Mouse (Mus musculus) embryonic facial prominence, embryonic 15.5 days (tissue): ENCODE data around the gene Akap5. TPM values are rescaled to one million over a fixed set of nuclear protein-coding genes. Genes with fewer than 3 reads are reported as not detected.

Experiments
- ATAC-seq: fragments of 200-750 bp; cut with Nextera tagmentation; 2 replicates; pipeline ENCODE4 v1.8.0; 2017; ENCODE audit warnings: low read depth, moderate TSS enrichment; ENCODE audit not compliant: insufficient number of reproducible peaks, low FRiP score, low TSS enrichment
- H3K27ac ChIP-seq: fragments of 300-500 bp; sonication (generic); replicated peaks from 2 replicates; pipeline ENCODE4 v1.5.1; 2015; ENCODE audit warnings: mild to moderate bottlenecking, inconsistent platforms
- H3K27me3 ChIP-seq: fragments of 300-500 bp; sonication (generic); 2 replicates; pipeline ENCODE4 v1.6.1; 2015; ENCODE audit warnings: inconsistent platforms
- H3K36me3 ChIP-seq: fragments of 300-500 bp; sonication (generic); 2 replicates; pipeline ENCODE4 v1.6.1; 2015; ENCODE audit warnings: mild to moderate bottlenecking, inconsistent platforms
- H3K4me1 ChIP-seq: fragments of 300-500 bp; sonication (generic); 2 replicates; pipeline ENCODE4 v1.6.1; 2015; ENCODE audit warnings: inconsistent platforms
- H3K4me2 ChIP-seq: fragments of 300-500 bp; sonication (generic); replicated peaks from 2 replicates; pipeline ENCODE4 v1.6.1; 2015; ENCODE audit warnings: mild to moderate bottlenecking, inconsistent platforms
- H3K4me3 ChIP-seq: fragments of 300-500 bp; sonication (generic); replicated peaks from 2 replicates; pipeline ENCODE4 v1.5.1; 2015; ENCODE audit warnings: mild to moderate bottlenecking, inconsistent platforms
- H3K9ac ChIP-seq: fragments of 300-500 bp; sonication (generic); 2 replicates; pipeline ENCODE4 v1.6.1; 2015; ENCODE audit warnings: inconsistent platforms
- H3K9me3 ChIP-seq: fragments of 300-500 bp; sonication (generic); replicated peaks from 2 replicates; pipeline ENCODE4 v1.6.1; 2016; ENCODE audit warnings: inconsistent platforms
- WGBS: fragments of 180-500 bp; shearing (Covaris S2); methylation state at CpG from one replicate; pipeline ENCODE4 v1.1.7; 2015; 5-methylcytosine and 5-hydroxymethylcytosine counted together
- polyA plus RNA-seq: library from polyadenylated mRNA; unstranded; fragments of >200 nt; fragmentation: Nextera tagmentation; extraction: Ambion mirVana; gene quantifications from 2 replicates; pipeline ENCODE4 v1.2.1, GENCODE M21; 2015

Akap5 gene
- polyA plus RNA-seq, result 1.0 and 1.1 TPM in 2 replicates

DNA sequence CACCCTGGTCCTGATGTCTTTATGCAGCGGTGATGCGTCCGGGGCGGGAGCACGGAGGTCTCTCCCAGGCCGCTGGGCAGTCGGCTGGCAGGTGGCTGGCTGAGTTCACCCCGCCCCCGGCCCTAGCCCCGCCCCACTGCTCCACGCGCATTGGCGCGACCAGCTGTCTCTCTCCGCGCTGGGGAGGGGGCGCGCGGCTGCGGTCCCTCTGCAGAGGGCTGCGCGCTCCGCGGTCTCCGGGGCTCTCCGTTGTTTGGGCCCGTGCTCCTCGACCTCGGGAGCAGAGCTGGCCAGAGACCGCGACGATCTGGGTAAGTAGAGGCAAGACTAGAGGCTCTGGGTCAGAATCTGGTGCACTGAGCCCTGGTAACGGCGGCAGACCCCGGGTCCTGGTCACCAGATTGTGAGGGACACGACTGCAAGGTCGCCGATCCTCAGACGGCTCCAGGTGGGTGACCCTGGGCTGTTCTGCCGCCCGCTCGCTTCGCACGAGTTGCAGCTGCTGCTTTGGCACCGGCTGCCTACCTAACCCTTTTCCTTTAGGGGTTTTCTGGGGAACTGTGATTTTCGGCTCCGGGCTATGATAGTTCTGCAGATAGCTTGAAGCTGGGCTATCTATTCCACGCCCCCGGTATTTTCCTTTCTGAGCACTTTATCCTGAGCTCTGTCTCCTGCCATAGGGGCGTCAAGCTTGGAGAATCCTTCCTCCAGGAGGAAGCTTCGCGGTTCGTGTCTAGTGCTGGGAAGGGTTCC is at the start of gene Akap5:
Gene Akap5, plus strand, starts transcription at position 213 of the 753 bp plus-strand sequence.
- peaks cover 17% of the 10 kb centered on the region; the same call in 1 of the 2 replicates for H3K36me3 ChIP-seq
- WGBS, result 1% methylated on average over 53 of the region's 53 CpGs
- no peak within 1 kb of the TSS for H3K27ac ChIP-seq
- H3K4me2 ChIP-seq, result peak within 1 kb of the TSS; percentile 97
- H3K9ac ChIP-seq, result peak within 1 kb of the TSS; percentile 37
- peak within 1 kb of the TSS; percentile 60 for H3K4me3 ChIP-seq
- H3K27me3 ChIP-seq, result no peaks in the 10 kb centered on the region
- H3K4me1 ChIP-seq, result 0 out of 2 replicates have a peak, but pooled peaks cover 14% of the 10 kb centered on the region
- no peaks in the 10 kb centered on the region for H3K9me3 ChIP-seq
- peak; percentile 93 for ATAC-seq

DNA sequence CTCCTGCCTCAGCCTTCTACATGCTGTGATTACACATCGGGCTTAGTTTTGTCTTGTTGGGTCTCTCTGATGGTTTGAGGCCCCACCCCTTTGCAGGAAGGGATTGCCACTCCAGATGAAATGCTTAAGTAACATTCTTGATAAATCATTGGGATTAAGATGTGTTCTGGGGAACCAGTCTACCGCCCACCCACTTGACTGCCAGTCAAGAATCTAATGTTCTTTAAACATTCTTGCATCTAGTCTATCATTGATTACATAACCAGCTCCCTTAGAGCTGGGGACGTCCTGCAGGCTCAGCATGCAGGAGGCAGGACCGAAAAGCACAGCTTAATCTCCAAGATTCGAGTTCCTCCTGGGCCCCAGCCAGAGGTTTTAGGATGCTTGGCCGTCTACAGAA is 46.5 kb upstream of the Akap5 start:
- ATAC-seq, result no peak
- Histone ChIP-seq H3K4me2 (no peak overlapping the region), H3K36me3 (peaks cover 26% of the 10 kb centered on the region)

DNA sequence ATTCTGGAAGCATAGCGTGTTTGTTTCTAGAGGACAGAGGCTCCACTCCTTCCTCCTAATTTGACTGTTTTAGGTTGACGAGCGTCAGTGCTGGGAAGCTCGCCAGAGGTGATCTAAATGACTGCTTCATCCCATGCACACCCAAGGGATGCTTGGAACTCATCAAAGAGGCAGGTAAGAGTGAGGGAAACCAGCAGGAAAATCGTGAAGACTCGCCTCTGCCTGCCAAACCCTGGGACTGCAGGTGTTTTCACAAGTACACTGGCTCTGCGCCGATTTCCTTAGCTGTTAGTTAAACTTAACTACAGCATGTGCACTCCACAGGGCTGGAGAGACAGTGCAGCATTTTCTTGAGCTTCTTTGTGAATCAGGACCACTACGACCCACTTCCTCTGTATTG is 44.1 kb upstream of the Akap5 start:
- H3K4me3 ChIP-seq, result no peak overlapping the region
- no peak overlapping the region for H3K4me2 ChIP-seq
- H3K9ac ChIP-seq, result no peak overlapping the region
- ATAC-seq, result no peak
- peaks cover 40% of the 10 kb centered on the region for H3K36me3 ChIP-seq
- H3K27me3 ChIP-seq, result no peaks in the 10 kb centered on the region
- 85% methylated on average over 9 of the region's 9 CpGs for WGBS
- no peaks in the 10 kb centered on the region for H3K4me1 ChIP-seq
- H3K9me3 ChIP-seq, result no peaks in the 10 kb centered on the region
- H3K27ac ChIP-seq, result no peak overlapping the region

More for the DNA sequence above, 46.5 kb upstream of the Akap5 start:
- no peaks in the 10 kb centered on the region for H3K27me3 ChIP-seq
- H3K4me1 ChIP-seq, result no peaks in the 10 kb centered on the region
- no peaks in the 10 kb centered on the region for H3K9me3 ChIP-seq
- H3K4me3 ChIP-seq, result no peak overlapping the region
- H3K9ac ChIP-seq, result no peak overlapping the region
- H3K27ac ChIP-seq, result no peak overlapping the region
- 76% methylated on average over 6 of the region's 6 CpGs for WGBS

DNA sequence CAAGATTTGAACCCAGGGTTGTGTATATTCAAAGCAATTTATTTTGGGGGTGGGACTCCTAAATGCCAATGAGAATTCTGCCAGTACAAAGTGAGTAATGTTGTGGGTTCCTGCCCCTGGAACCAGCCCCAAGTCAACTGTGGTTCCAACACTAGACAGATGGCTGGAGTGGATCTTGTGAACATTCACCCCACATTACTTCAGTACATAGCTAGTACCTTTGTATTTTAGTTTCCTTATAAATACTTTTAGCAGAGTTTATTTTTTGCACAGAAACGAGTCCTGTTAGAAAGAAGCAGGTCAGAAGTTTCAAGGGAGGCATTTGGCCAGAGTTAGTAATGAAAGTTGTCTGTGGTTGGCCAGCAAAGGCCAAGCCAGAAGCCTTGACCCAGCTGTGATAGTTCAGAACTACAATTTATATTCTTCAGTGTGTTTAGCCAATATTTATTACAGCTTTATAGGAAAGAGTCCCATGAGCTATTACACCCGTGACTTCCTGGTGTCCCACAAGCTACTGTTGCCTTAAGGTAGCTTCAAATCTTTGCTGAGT is 43.5 kb upstream of the Akap5 start:
- ATAC-seq, result no peak
- Histone ChIP-seq H3K4me2 (no peak overlapping the region), H3K9me3 (no peaks in the 10 kb centered on the region), H3K4me3 (no peak overlapping the region), H3K27ac (no peak overlapping the region), H3K27me3 (no peaks in the 10 kb centered on the region), H3K9ac (no peak overlapping the region), H3K36me3 (peaks cover 40% of the 10 kb centered on the region), H3K4me1 (no peaks in the 10 kb centered on the region)
- WGBS, result 92% methylated on average over 2 of the region's 2 CpGs

DNA sequence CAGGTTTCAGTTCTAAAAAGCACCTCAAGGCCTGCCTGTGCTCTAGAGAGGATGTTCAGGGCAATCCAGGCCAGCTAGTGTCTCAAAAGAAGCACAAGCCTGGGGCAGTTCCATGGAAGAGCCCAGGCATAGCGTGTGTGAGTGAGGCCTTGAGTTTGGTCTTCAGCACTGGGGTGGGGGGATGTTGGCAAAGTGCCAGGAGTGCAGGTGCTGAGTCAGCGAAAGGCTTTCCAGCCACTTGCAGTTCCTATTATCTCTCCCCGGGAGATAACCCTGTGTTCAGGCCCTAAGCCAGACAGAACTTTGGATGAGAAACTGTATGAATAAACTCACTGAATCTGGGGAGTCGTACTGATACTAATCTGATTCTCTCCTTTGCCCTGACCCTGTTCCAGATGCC is 42.6 kb upstream of the Akap5 start:
- H3K4me2 ChIP-seq, result no peak overlapping the region
- peaks cover 41% of the 10 kb centered on the region for H3K36me3 ChIP-seq
- H3K9ac ChIP-seq, result no peak overlapping the region
- 48% methylated on average over 4 of the region's 4 CpGs for WGBS
- no peaks in the 10 kb centered on the region for H3K27me3 ChIP-seq
- no peaks in the 10 kb centered on the region for H3K4me1 ChIP-seq
- no peaks in the 10 kb centered on the region for H3K9me3 ChIP-seq
- ATAC-seq, result no peak
- no peak overlapping the region for H3K27ac ChIP-seq
- H3K4me3 ChIP-seq, result no peak overlapping the region

DNA sequence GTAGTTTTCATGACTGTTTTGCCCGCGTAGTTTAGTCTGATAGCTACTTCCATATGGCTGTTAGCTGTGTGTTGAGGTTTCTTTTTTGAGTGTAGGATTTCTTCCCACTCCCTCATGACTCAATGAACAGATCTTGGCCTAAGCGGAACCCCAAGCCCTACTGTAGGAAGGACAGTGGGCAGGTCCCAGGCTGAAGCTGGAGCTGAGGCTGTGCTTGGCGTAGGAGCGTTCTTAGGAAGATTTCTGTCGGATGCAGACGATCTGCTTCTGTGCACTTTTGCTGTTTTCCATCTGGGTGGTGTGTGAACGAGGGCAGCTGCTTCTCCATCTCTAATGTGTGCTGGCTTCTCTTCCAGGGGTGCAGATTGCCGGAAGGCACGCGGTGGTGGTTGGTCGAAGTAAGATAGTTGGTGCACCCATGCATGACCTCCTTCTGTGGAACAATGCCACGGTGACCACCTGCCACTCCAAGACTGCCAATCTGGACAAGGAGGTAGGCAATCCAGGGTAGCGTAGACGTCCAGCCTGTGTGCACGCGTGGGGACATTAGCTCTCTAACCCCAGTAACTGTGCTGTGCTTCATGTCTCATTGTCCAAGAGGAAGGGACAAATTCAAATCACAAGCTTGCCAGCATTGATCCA is 42.0 kb upstream of the Akap5 start:
- H3K4me2 ChIP-seq, result no peak overlapping the region
- H3K4me1 ChIP-seq, result no peaks in the 10 kb centered on the region
- H3K9ac ChIP-seq, result no peak overlapping the region
- H3K27me3 ChIP-seq, result no peaks in the 10 kb centered on the region
- H3K9me3 ChIP-seq, result no peaks in the 10 kb centered on the region
- 85% methylated on average over 17 of the region's 17 CpGs for WGBS
- no peak overlapping the region for H3K4me3 ChIP-seq
- no peak overlapping the region for H3K27ac ChIP-seq
- peaks cover 46% of the 10 kb centered on the region for H3K36me3 ChIP-seq
- no peak for ATAC-seq

DNA sequence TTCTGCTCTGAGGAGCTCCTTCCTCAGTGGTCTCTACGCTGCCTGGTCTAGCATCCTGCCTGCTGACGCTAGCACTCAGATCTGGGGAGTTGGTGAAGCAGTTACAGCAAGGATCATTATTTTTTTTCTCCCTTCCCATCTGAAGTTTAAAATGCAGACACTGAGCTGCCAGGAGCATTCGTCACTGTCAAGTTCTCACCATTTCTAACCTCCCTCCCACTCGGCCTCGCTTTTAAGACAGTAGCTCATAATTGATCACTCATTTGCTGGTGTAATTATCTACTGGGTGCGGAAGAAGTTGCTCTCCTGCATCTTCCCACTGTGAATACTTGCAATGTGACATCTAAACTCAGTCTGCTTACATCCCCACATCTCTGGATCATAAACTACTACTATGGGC is 39.3 kb upstream of the Akap5 start:
- H3K36me3 ChIP-seq, result peaks cover 55% of the 10 kb centered on the region
- no peak overlapping the region for H3K27ac ChIP-seq
- no peak for ATAC-seq
- no peak overlapping the region for H3K4me3 ChIP-seq
- no peaks in the 10 kb centered on the region for H3K9me3 ChIP-seq
- H3K27me3 ChIP-seq, result no peaks in the 10 kb centered on the region
- WGBS, result 78% methylated on average over 6 of the region's 6 CpGs
- no peaks in the 10 kb centered on the region for H3K4me1 ChIP-seq
- H3K4me2 ChIP-seq, result no peak overlapping the region
- no peak overlapping the region for H3K9ac ChIP-seq

DNA sequence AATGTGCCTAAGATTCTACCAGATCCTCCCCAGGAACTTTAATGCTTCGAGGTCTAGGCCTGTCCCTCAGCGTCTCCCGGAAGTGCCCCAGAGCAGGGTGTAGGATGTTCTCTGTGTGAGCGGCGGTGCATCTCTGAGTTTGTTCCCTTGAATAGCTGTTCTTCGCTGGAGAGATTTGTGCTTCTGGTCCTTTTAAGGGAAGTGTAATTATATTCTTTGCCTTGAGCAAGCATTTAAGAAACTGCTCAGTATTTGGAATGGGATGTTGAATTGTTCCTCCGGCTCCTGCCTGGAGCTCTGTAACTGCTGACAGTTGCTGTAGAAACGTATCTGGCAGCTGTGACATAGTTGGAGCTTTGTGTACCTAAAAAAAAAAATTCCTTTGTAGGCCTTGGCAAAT is 36.7 kb upstream of the Akap5 start:
- peaks cover 68% of the 10 kb centered on the region for H3K36me3 ChIP-seq
- 73% methylated on average over 8 of the region's 8 CpGs for WGBS
- no peak overlapping the region for H3K4me3 ChIP-seq
- no peak overlapping the region for H3K4me2 ChIP-seq
- no peaks in the 10 kb centered on the region for H3K4me1 ChIP-seq
- H3K9me3 ChIP-seq, result no peaks in the 10 kb centered on the region
- no peak overlapping the region for H3K9ac ChIP-seq
- no peak for ATAC-seq
- H3K27ac ChIP-seq, result no peak overlapping the region
- no peaks in the 10 kb centered on the region for H3K27me3 ChIP-seq

DNA sequence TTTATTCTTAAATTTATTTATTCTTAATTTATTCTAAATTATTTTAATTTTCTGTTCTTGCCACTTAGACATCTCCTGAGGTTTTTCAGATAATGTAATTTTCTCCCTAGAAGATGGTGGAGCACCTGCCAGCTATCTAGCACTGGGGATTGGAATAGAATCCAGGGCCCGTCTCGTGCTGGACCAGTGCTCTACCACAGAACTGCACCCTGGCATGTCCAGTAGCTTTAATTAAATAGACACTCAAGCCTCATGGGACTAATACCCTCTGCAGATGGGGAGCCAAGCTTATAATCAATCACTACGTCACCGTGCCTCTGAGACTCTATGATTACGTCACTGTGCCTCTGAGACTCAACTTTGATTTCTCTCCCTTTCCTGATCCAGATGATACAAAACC is 36.2 kb upstream of the Akap5 start:
- Histone ChIP-seq H3K27me3 (no peaks in the 10 kb centered on the region), H3K4me2 (no peak overlapping the region), H3K4me1 (no peaks in the 10 kb centered on the region), H3K9ac (no peak overlapping the region), H3K4me3 (no peak overlapping the region), H3K27ac (no peak overlapping the region), H3K9me3 (no peaks in the 10 kb centered on the region), H3K36me3 (peaks cover 63% of the 10 kb centered on the region)
- ATAC-seq, result no peak
- WGBS, result 89% methylated on average over 5 of the region's 5 CpGs

DNA sequence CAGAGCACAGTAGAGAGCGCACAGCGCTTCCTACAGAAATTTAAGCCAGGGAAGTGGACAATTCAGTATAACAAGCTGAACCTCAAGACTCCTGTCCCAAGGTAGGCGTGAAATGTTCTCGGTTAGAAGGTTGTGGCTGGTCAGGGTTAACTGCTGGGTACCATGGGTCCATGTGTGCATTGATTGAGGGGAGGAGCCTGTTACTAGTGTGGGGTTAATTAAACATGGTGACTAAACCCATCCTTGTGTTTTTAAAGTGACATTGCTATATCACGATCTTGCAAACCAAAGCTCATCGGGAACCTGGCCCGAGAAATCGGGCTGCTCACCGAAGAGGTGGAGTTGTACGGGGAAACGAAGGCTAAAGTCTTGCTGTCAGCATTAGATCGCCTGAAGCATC is 35.3 kb upstream of the Akap5 start:
- H3K9me3 ChIP-seq, result no peaks in the 10 kb centered on the region
- no peak for ATAC-seq

DNA sequence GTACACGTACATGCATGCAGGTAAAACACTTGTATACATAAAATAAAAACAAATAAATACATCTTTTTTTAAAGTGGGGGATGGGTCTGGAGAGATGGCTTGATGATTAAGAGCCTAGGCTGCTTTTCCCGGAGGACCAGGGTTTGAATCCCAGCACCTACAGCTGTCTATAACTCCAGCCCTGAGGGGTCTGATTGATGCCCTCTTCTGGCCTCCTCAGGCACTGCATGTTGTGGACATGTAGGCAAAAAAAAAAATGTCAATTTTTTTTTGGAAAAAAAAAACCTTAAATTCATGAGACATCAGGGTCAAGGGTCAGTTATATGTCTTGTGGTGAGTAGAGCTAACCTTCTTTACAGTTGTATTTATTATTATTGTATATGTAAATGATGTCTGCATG is 34.4 kb upstream of the Akap5 start:
- Histone ChIP-seq H3K27ac (no peak overlapping the region), H3K36me3 (peaks cover 52% of the 10 kb centered on the region), H3K4me2 (no peak overlapping the region), H3K9ac (no peak overlapping the region), H3K4me1 (no peaks in the 10 kb centered on the region), H3K27me3 (no peaks in the 10 kb centered on the region), H3K9me3 (no peaks in the 10 kb centered on the region), H3K4me3 (no peak overlapping the region)
- 97% methylated on average over 2 of the region's 2 CpGs for WGBS
- no peak for ATAC-seq

More for the DNA sequence above, 35.3 kb upstream of the Akap5 start:
- no peak overlapping the region for H3K27ac ChIP-seq
- no peaks in the 10 kb centered on the region for H3K4me1 ChIP-seq
- peaks cover 54% of the 10 kb centered on the region for H3K36me3 ChIP-seq
- H3K4me2 ChIP-seq, result no peak overlapping the region
- no peaks in the 10 kb centered on the region for H3K27me3 ChIP-seq
- WGBS, result 96% methylated on average over 12 of the region's 12 CpGs
- no peak overlapping the region for H3K4me3 ChIP-seq
- no peak overlapping the region for H3K9ac ChIP-seq
